Mouse (Mus musculus): ENCODE data around the gene Vamp1. TPM values are rescaled to one million over a fixed set of nuclear protein-coding genes. Genes with fewer than 3 reads are reported as not detected.

Vamp1 gene
- 1.7 and 2.3 TPM in 2 replicates for polyA plus RNA-seq (2014; fragmentation: Nextera tagmentation; extraction: Ambion mirVana)

DNA sequence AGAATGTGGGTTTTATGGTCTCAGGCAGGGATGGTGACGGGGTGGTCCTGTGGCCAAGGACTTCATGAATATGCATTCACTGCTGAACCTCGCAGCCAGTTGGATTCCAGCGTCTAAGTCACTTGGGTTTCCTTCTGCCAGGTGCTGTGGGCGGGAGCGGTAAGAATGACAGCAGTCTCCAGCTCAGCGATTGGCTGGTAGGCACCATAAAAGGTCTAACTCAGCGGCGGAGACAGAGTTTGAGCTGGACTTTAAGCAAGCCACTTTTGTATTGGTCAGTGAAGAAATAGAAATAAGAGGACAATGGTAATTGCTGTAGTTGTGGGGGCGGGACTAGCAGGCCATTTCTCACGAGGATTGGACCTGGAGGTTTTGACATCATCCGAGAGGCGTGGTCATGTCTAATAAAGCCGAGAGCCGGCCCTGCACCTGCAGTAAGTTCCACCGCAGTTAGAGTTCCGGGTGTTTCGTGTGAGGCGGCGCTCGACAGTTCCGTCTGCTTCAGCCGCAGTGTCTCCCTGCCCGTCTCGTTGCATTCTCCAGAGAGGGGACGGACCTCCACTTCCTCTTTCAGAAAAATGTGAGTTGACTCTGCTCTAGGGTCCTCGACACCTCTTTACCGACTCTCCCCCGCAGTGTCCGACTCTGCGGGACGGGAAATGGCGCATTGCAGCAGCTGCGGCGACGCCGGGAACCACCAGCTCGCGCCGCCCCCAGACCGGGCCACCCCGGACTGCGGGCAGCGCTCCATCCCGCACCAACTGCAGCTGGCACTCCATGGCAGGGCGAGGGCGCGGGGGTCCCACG lies at the start of gene Vamp1:
Gene Vamp1 (plus strand): TSS at position 404 of the 807 bp plus-strand sequence.
- Histone ChIP-seq H3K9me3 (ENCODE audit: control insufficient read depth, low read length) (no peaks in the 10 kb centered on the region), H3K27ac (ENCODE audit: low read depth, low read length) (peak within 1 kb of the TSS; percentile 36; the same call in 1 of the 2 replicates), H3K4me2 (peak within 1 kb of the TSS; percentile 89), H3K36me3 (ENCODE audit: control insufficient read depth, insufficient read depth, low read length) (no peaks in the 10 kb centered on the region; the same call in 1 of the 2 replicates), H3K27me3 (replicated peaks; ENCODE audit: control insufficient read depth, insufficient read depth, low read length) (peaks cover 4% of the 10 kb centered on the region; the same call in 1 of the 2 replicates), H3K9ac (ENCODE audit: low read depth, low read length) (peak within 1 kb of the TSS; percentile 86), H3K4me1 (replicated peaks; ENCODE audit: control insufficient read depth, insufficient read depth, low read length) (peaks cover 5% of the 10 kb centered on the region; the same call in 1 of the 2 replicates), H3K4me3 (ENCODE audit: low read depth, low read length) (peak within 1 kb of the TSS; percentile 79)
- ATAC-seq (replicated peaks; ENCODE audit: low FRiP score) = peak; percentile 96
- WGBS = under 1% methylated on average over 48 of the region's 48 CpGs
- peak; percentile 86 for DNase-seq (ENCODE audit: low spot score)

- peak within 1 kb of the TSS; percentile 96 for H3K4me2 ChIP-seq
- WGBS = under 1% methylated on average over 18 of the region's 18 CpGs
- peak within 1 kb of the TSS; percentile 87 for H3K4me3 ChIP-seq (ENCODE audit: low read depth, low read length)
- H3K27me3 ChIP-seq (replicated peaks; ENCODE audit: control insufficient read depth, insufficient read depth, low read length) = no peaks in the 10 kb centered on the region
- H3K27ac ChIP-seq (ENCODE audit: low read depth, low read length) = peak within 1 kb of the TSS; percentile 97
- peak; percentile 83 for DNase-seq (ENCODE audit: low spot score)
- H3K4me1 ChIP-seq (replicated peaks; ENCODE audit: control insufficient read depth, insufficient read depth, low read length) = peaks cover 31% of the 10 kb centered on the region
- ATAC-seq (replicated peaks; ENCODE audit: low FRiP score) = peak; percentile 70
- H3K9me3 ChIP-seq (ENCODE audit: control insufficient read depth, low read length) = no peaks in the 10 kb centered on the region
- peaks cover 54% of the 10 kb centered on the region for H3K36me3 ChIP-seq (ENCODE audit: control insufficient read depth, insufficient read depth, low read length)
- H3K9ac ChIP-seq (ENCODE audit: low read depth, low read length) = peak within 1 kb of the TSS; percentile 97
These were observed 49.1 kb upstream of the Vamp1 start, which contains the start of gene Gapdh for GRCm38 (mm10) chr6:125166051-125166751. TSS of gene Gapdh (minus strand) at chr6:125166467.

DNA sequence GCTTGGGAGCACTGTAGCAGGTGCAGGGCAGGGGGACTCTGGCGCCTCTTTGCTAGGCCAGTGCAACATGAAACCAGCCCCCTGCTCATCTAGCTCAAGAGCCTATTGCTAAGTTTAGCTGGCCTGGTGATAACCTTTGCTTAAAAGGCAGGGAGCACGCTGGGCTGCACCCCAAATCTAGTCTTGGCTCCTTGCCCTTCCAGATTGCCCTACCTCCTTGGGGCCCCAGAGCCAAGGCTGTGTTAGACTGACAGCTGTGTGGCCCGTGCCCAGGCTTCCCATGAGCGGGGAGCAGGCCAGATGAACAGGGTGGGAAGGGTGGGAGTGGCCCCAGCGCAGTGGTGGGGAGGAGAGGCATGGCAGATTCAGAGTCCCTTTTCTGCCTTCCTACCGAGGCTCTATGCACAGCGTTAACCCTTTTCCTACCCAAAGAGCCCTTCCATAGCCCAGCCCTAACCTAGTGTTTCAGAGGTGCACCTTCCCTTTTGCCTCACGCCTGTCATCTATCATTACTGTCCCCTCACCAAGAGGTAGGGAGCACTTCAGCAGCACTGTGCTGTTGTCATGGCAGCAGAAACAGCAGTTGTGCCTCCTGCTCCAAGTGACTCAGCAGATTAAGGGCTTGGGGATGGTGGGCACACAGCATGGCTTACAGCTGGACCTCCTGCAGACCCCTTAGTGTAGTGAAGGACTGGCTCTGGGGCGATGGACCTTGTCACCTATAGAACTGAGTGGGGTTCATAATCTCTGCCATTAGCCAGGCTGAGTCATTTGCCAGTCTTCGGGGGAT lies 48.3 kb upstream of the Vamp1 start:
- no peaks in the 10 kb centered on the region for H3K9me3 ChIP-seq (ENCODE audit: control insufficient read depth, low read length)
- peak overlapping the region; percentile 87 for H3K4me3 ChIP-seq (ENCODE audit: low read depth, low read length)
- peaks cover 27% of the 10 kb centered on the region for H3K4me1 ChIP-seq (replicated peaks; ENCODE audit: control insufficient read depth, insufficient read depth, low read length)
- H3K4me2 ChIP-seq = peak overlapping the region; percentile 96
- 18% methylated on average over 10 of the region's 10 CpGs for WGBS
- no peaks in the 10 kb centered on the region for H3K27me3 ChIP-seq (replicated peaks; ENCODE audit: control insufficient read depth, insufficient read depth, low read length)
- DNase-seq (ENCODE audit: low spot score) = peak; percentile 69
- H3K27ac ChIP-seq (ENCODE audit: low read depth, low read length) = peak overlapping the region; percentile 97
- ATAC-seq (replicated peaks; ENCODE audit: low FRiP score) = peak; percentile 17; the same call in 1 of the 2 replicates
- H3K9ac ChIP-seq (ENCODE audit: low read depth, low read length) = peak overlapping the region; percentile 83
- H3K36me3 ChIP-seq (ENCODE audit: control insufficient read depth, insufficient read depth, low read length) = peaks cover 59% of the 10 kb centered on the region

GRCm38 (mm10) chr6:125168086-125168485 lies 47.3 kb upstream of the Vamp1 start:
- Histone ChIP-seq H3K27ac (ENCODE audit: low read depth, low read length) (no peak overlapping the region), H3K4me1 (replicated peaks; ENCODE audit: control insufficient read depth, insufficient read depth, low read length) (peaks cover 27% of the 10 kb centered on the region), H3K4me2 (no peak overlapping the region; the same call in 1 of the 2 replicates), H3K9ac (ENCODE audit: low read depth, low read length) (peak overlapping the region; percentile 83), H3K4me3 (ENCODE audit: low read depth, low read length) (no peak overlapping the region), H3K27me3 (replicated peaks; ENCODE audit: control insufficient read depth, insufficient read depth, low read length) (no peaks in the 10 kb centered on the region), H3K36me3 (ENCODE audit: control insufficient read depth, insufficient read depth, low read length) (peaks cover 66% of the 10 kb centered on the region), H3K9me3 (ENCODE audit: control insufficient read depth, low read length) (no peaks in the 10 kb centered on the region)
- WGBS = 92% methylated on average over 14 of the region's 14 CpGs
- DNase-seq (ENCODE audit: low spot score) = no peak
- ATAC-seq (replicated peaks; ENCODE audit: low FRiP score) = no peak

GRCm38 (mm10) chr6:125170194-125170593 lies 45.2 kb upstream of the Vamp1 start:
- ATAC-seq (replicated peaks; ENCODE audit: low FRiP score) (no peak), DNase-seq (ENCODE audit: low spot score) (no peak)
- Histone ChIP-seq H3K9me3 (ENCODE audit: control insufficient read depth, low read length) (no peaks in the 10 kb centered on the region), H3K27ac (ENCODE audit: low read depth, low read length) (no peak overlapping the region), H3K4me1 (replicated peaks; ENCODE audit: control insufficient read depth, insufficient read depth, low read length) (peaks cover 17% of the 10 kb centered on the region), H3K27me3 (replicated peaks; ENCODE audit: control insufficient read depth, insufficient read depth, low read length) (no peaks in the 10 kb centered on the region), H3K4me3 (ENCODE audit: low read depth, low read length) (no peak overlapping the region), H3K36me3 (ENCODE audit: control insufficient read depth, insufficient read depth, low read length) (peaks cover 73% of the 10 kb centered on the region), H3K4me2 (no peak overlapping the region), H3K9ac (ENCODE audit: low read depth, low read length) (no peak overlapping the region)
- 83% methylated on average over 6 of the region's 6 CpGs for WGBS

DNA sequence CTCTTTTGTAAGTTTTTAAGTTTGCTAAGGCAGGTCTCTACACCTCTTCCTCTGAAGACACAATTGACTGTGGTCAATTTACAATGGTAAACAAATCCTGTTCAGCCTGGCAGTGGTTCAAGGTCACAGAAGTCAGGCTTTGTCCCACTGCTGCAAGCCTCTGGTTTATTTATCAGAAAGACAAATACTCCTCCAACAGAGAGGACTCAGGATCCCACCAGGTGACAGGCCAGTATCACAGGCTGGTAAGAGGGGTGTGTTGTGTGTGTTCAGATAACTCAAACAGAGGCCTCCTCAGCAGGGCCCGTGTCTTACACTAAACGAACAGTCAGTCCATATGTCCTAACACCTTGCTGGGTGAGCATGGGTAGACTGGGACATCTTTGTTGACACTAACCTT lies 42.9 kb upstream of the Vamp1 start:
- Histone ChIP-seq H3K4me3 (ENCODE audit: low read depth, low read length) (no peak overlapping the region), H3K9ac (ENCODE audit: low read depth, low read length) (no peak overlapping the region), H3K36me3 (ENCODE audit: control insufficient read depth, insufficient read depth, low read length) (peaks cover 92% of the 10 kb centered on the region), H3K4me2 (no peak overlapping the region), H3K27ac (ENCODE audit: low read depth, low read length) (no peak overlapping the region), H3K9me3 (ENCODE audit: control insufficient read depth, low read length) (no peaks in the 10 kb centered on the region), H3K27me3 (replicated peaks; ENCODE audit: control insufficient read depth, insufficient read depth, low read length) (no peaks in the 10 kb centered on the region), H3K4me1 (replicated peaks; ENCODE audit: control insufficient read depth, insufficient read depth, low read length) (peaks cover 6% of the 10 kb centered on the region)
- 79% methylated on average over 2 of the region's 2 CpGs for WGBS
- no peak for ATAC-seq (replicated peaks; ENCODE audit: low FRiP score)
- no peak for DNase-seq (ENCODE audit: low spot score)

DNA sequence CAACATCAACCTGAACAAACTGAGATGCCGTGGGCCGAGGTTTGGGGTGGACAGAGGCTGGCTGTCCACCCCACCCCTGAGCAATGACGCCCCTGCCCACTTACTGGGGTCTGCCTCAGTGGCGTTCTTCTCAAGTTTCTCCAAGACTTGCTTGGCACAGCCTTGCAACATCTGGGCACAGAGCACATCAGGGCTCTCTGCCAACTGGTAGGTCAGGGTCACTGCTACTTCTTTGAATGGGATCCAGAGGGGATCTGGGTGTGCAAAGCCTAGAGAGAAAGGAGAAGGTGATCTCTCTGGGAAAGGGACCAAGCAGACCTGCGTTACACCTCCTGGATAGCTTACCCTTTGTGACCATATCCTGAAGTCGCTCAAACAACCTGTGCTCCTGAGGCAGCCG lies 42.1 kb upstream of the Vamp1 start:
- H3K9ac ChIP-seq (ENCODE audit: low read depth, low read length) = no peak overlapping the region
- no peaks in the 10 kb centered on the region for H3K4me1 ChIP-seq (replicated peaks; ENCODE audit: control insufficient read depth, insufficient read depth, low read length)
- no peaks in the 10 kb centered on the region for H3K27me3 ChIP-seq (replicated peaks; ENCODE audit: control insufficient read depth, insufficient read depth, low read length)
- no peak overlapping the region for H3K27ac ChIP-seq (ENCODE audit: low read depth, low read length)
- ATAC-seq (replicated peaks; ENCODE audit: low FRiP score) (no peak), DNase-seq (ENCODE audit: low spot score) (no peak)
- 94% methylated on average over 7 of the region's 7 CpGs for WGBS
- no peak overlapping the region for H3K4me3 ChIP-seq (ENCODE audit: low read depth, low read length)
- H3K9me3 ChIP-seq (ENCODE audit: control insufficient read depth, low read length) = no peaks in the 10 kb centered on the region
- peaks cover 94% of the 10 kb centered on the region for H3K36me3 ChIP-seq (ENCODE audit: control insufficient read depth, insufficient read depth, low read length)
- no peak overlapping the region for H3K4me2 ChIP-seq

DNA sequence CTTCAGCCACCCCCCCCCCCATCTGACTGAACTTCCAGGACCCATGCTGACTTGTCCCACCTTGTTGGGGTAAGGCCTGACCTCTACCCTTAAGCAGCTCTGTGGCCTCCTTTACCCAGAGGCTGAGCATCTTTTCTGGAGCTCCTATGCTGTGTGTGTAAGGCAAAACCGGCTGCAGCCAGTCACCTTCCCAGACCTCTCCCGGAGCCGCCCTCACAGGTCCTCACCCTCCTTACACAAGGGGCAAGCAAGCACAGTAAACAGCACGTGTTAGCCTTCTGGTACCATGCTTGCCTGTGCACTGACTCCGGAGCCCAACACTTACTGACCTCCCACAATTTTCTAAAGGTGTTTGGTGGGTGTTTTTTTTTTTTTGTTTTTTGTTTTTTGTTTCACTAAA lies 39.9 kb upstream of the Vamp1 start:
- Histone ChIP-seq H3K4me3 (ENCODE audit: low read depth, low read length) (no peak overlapping the region), H3K27ac (ENCODE audit: low read depth, low read length) (no peak overlapping the region), H3K36me3 (ENCODE audit: control insufficient read depth, insufficient read depth, low read length) (peaks cover 92% of the 10 kb centered on the region), H3K4me1 (replicated peaks; ENCODE audit: control insufficient read depth, insufficient read depth, low read length) (no peaks in the 10 kb centered on the region), H3K27me3 (replicated peaks; ENCODE audit: control insufficient read depth, insufficient read depth, low read length) (no peaks in the 10 kb centered on the region), H3K9ac (ENCODE audit: low read depth, low read length) (no peak overlapping the region), H3K9me3 (ENCODE audit: control insufficient read depth, low read length) (no peaks in the 10 kb centered on the region), H3K4me2 (no peak overlapping the region)
- DNase-seq (ENCODE audit: low spot score) (no peak), ATAC-seq (replicated peaks; ENCODE audit: low FRiP score) (no peak)
- WGBS = 90% methylated on average over 5 of the region's 5 CpGs
